Mouse (Mus musculus): ENCODE results near the gene Smim13. TPM values are rescaled to one million over a fixed set of nuclear protein-coding genes. Genes with fewer than 3 reads are reported as not detected.
A peak's percentile ranks its signal among the peaks of the same experiment; 100 is the strongest.

The Smim13 gene
- total RNA-seq, 2 experiments from 2014 or later = 15.5 to 16.4 TPM

GRCm38 (mm10) chr13:41283256-41283655 lies 33.6 kb downstream of the Smim13 start:
- peak in 1 of 2 experiments; percentile 44 for DNase-seq (ENCODE audit: low spot score in 2 of 2)

- no peak for DNase-seq (ENCODE audit: low spot score in 2 of 2)
These were observed 35.8 kb downstream of the Smim13 start for GRCm38 (mm10) chr13:41285448-41285847.

- no peak for DNase-seq (ENCODE audit: low spot score in 2 of 2)
These were observed 36.6 kb downstream of the Smim13 start for GRCm38 (mm10) chr13:41286285-41286684.

GRCm38 (mm10) chr13:41291466-41291974 lies 41.9 kb downstream of the Smim13 start:
- DNase-seq (ENCODE audit: low spot score in 2 of 2) = no peak

- no peak for DNase-seq (ENCODE audit: low spot score in 2 of 2)
These were observed 44.0 kb downstream of the Smim13 start for GRCm38 (mm10) chr13:41293595-41293994.

- DNase-seq (ENCODE audit: low spot score in 2 of 2) = no peak
These were observed 46.2 kb downstream of the Smim13 start for GRCm38 (mm10) chr13:41295886-41296285.

GRCm38 (mm10) chr13:41296396-41296795 lies 46.8 kb downstream of the Smim13 start:
- DNase-seq (ENCODE audit: low spot score in 2 of 2) = no peak

GRCm38 (mm10) chr13:41298533-41298932 lies 48.9 kb downstream of the Smim13 start:
- no peak for DNase-seq (ENCODE audit: low spot score in 2 of 2)

- no peak for DNase-seq (ENCODE audit: low spot score in 2 of 2)
These were observed 49.4 kb downstream of the Smim13 start for GRCm38 (mm10) chr13:41298996-41299395.

GRCm38 (mm10) chr13:41300037-41300436 lies 50.4 kb downstream of the Smim13 start:
- no peak for DNase-seq (ENCODE audit: low spot score in 2 of 2)

GRCm38 (mm10) chr13:41302716-41303115 lies 53.1 kb downstream of the Smim13 start:
- peak; percentile 55 to 75 for DNase-seq (ENCODE audit: low spot score in 2 of 2)

GRCm38 (mm10) chr13:41320749-41321148 lies 71.1 kb downstream of the Smim13 start:
- DNase-seq (ENCODE audit: low spot score in 2 of 2) = no peak

GRCm38 (mm10) chr13:41321433-41321832 lies 71.8 kb downstream of the Smim13 start:
- no peak for DNase-seq (ENCODE audit: low spot score in 2 of 2)

- DNase-seq (ENCODE audit: low spot score in 2 of 2) = no peak
These were observed 75.0 kb downstream of the Smim13 start for GRCm38 (mm10) chr13:41324631-41325030.

GRCm38 (mm10) chr13:41325346-41325745 lies 75.7 kb downstream of the Smim13 start:
- no peak for DNase-seq (ENCODE audit: low spot score in 2 of 2)

- DNase-seq (ENCODE audit: low spot score in 2 of 2) = no peak
These were observed 76.5 kb downstream of the Smim13 start for GRCm38 (mm10) chr13:41326134-41326533.

Other genes with a start within 250 kb of the Smim13 start
- 10 to 100 TPM; 63.4 to 66.3 TPM for gene Pak1ip1, start 248.8 kb upstream of the Smim13 start, total RNA-seq (2021)
- gene Tmem14c, start 233.6 kb upstream of the Smim13 start, total RNA-seq (2021) = 100 to 1,000 TPM; 157 to 168 TPM
- under 1 TPM in 1 of 2 experiments, not detected in 1; 0.25 TPM for gene Mak, start 170.1 kb upstream of the Smim13 start, total RNA-seq (2021)
- not detected for gene Gcm2, start 138.8 kb upstream of the Smim13 start, total RNA-seq (2021)
- not detected for gene Sycp2l, start 135.5 kb upstream of the Smim13 start, total RNA-seq (2021)
- gene Elovl2, start 29.4 kb upstream of the Smim13 start, total RNA-seq (2021) = 10 to 100 TPM in 1 of 2 experiments, 1 to 10 TPM in 1; 6.1 to 30.4 TPM
- gene Gm17364, start 24.1 kb downstream of the Smim13 start, total RNA-seq (2021) = not detected
- gene Nedd9, start 237.5 kb downstream of the Smim13 start, total RNA-seq (2021) = 10 to 100 TPM; 31.6 to 37.2 TPM

All from adrenal gland, postnatal 4 days (tissue).